Mouse (Mus musculus) MEL (cell line): ENCODE measurements around the gene Sgms1. TPM values are rescaled to one million over a fixed set of nuclear protein-coding genes. Genes with fewer than 3 reads are reported as not detected.

ENCODE experiments used
- DNase-seq: peaks from one replicate; pipeline ENCODE4 v3.0.0; 2011; ENCODE audit warnings: low read depth, low spot score
- H3K27ac ChIP-seq: 2 replicates; pipeline ENCODE4 v1.5.1; 2012; ENCODE audit warnings: low read depth, mild to moderate bottlenecking, control low read depth, low read length, moderate library complexity; ENCODE audit not compliant: control insufficient read depth
- H3K27me3 ChIP-seq, 2 experiments: fragments of 150-350 bp in 1 of 2; sonication (generic) in 1 of 2; 2 replicates each; pipeline ENCODE4 v1.6.1; 2012; ENCODE audit warnings: low read length in 2 of 2, mild to moderate bottlenecking in 2 of 2, improper control_type of control experiment in 1 of 2, moderate library complexity in 1 of 2; ENCODE audit not compliant: insufficient read depth in 2 of 2, control insufficient read depth in 1 of 2
- H3K36me3 ChIP-seq, 2 experiments: 2 replicates each; pipeline ENCODE4 v1.6.1; 2012 to 2014; ENCODE audit warnings: low read length in 2 of 2, improper control_type of control experiment in 1 of 2, inconsistent platforms in 1 of 2, mild to moderate bottlenecking in 1 of 2; ENCODE audit not compliant: insufficient read depth in 2 of 2, control insufficient read depth in 1 of 2
- H3K4me1 ChIP-seq, 2 experiments: fragments of 150-350 bp in 1 of 2; sonication (generic) in 1 of 2; 2 replicates each; pipeline ENCODE4 v1.6.1; 2012; ENCODE audit warnings: low read length in 2 of 2, improper control_type of control experiment in 1 of 2, mild to moderate bottlenecking in 1 of 2; ENCODE audit not compliant: insufficient read depth in 2 of 2, control insufficient read depth in 1 of 2
- H3K4me3 ChIP-seq, 2 experiments: fragments of 150-350 bp in 1 of 2; sonication (generic) in 1 of 2; 2 replicates each; pipeline ENCODE4 v1.5.1; 2012; ENCODE audit warnings: low read depth in 2 of 2, low read length in 2 of 2, mild to moderate bottlenecking in 2 of 2, moderate library complexity in 2 of 2, control low read depth in 1 of 2, improper control_type of control experiment in 1 of 2; ENCODE audit not compliant: control insufficient read depth in 1 of 2, insufficient read depth in 1 of 2
- H3K79me2 ChIP-seq: 2 replicates; pipeline ENCODE4 v1.6.1; 2012; ENCODE audit warnings: mild to moderate bottlenecking, low read length, moderate library complexity; ENCODE audit not compliant: control insufficient read depth, poor library complexity, insufficient read depth
- H3K9ac ChIP-seq: 2 replicates; pipeline ENCODE4 v1.6.1; 2012; ENCODE audit warnings: low read depth, mild to moderate bottlenecking, control low read depth, low read length, moderate library complexity; ENCODE audit not compliant: control insufficient read depth, poor library complexity, severe bottlenecking
- H3K9me3 ChIP-seq: fragments of 150-350 bp; sonication (generic); replicated peaks from 2 replicates; pipeline ENCODE4 v1.6.1; 2012; ENCODE audit warnings: mild to moderate bottlenecking, low read length, improper control_type of control experiment, moderate library complexity; ENCODE audit not compliant: insufficient read depth
- CHD1 ChIP-seq: IDR thresholded peaks from 2 replicates; pipeline ENCODE4 v1.6.1; 2012; ENCODE audit warnings: low read depth, mild to moderate bottlenecking, inconsistent platforms, low read length, improper control_type of control experiment
- ELF1 ChIP-seq: IDR thresholded peaks from 2 replicates; pipeline ENCODE4 v1.6.1; 2014; ENCODE audit warnings: low read depth, mild to moderate bottlenecking, inconsistent platforms, low read length, improper control_type of control experiment, moderate library complexity
- EP300 ChIP-seq, 2 experiments: IDR thresholded peaks; 2 replicates each; pipeline ENCODE4 v1.6.1; 2011; ENCODE audit warnings: improper control_type of control experiment in 2 of 2, low read length in 2 of 2, low read depth in 1 of 2, mild to moderate bottlenecking in 1 of 2
- ETS1 ChIP-seq: IDR thresholded peaks from 2 replicates; pipeline ENCODE4 v1.6.1; 2012; ENCODE audit warnings: low read depth, mild to moderate bottlenecking, inconsistent platforms, low read length, improper control_type of control experiment, moderate library complexity
- GABPA ChIP-seq: IDR thresholded peaks from 2 replicates; pipeline ENCODE4 v1.6.1; 2012; ENCODE audit warnings: low read depth, mild to moderate bottlenecking, inconsistent platforms, low read length, improper control_type of control experiment, moderate library complexity
- GATA1 ChIP-seq: IDR thresholded peaks from 2 replicates; pipeline ENCODE4 v1.6.1; 2011; ENCODE audit warnings: low read depth, low read length, improper control_type of control experiment
- JUND ChIP-seq: IDR thresholded peaks from 2 replicates; pipeline ENCODE4 v1.6.1; 2011; ENCODE audit warnings: low read depth, mild to moderate bottlenecking, improper control_type of control experiment, low read length
- MAX ChIP-seq: IDR thresholded peaks from 2 replicates; pipeline ENCODE4 v1.6.1; 2011; ENCODE audit warnings: low read length, improper control_type of control experiment
- MXI1 ChIP-seq: IDR thresholded peaks from 2 replicates; pipeline ENCODE4 v1.6.1; 2011; ENCODE audit warnings: mild to moderate bottlenecking, low read depth, low read length, improper control_type of control experiment
- MYC ChIP-seq: IDR thresholded peaks from 2 replicates; pipeline ENCODE4 v1.6.1; 2011; ENCODE audit warnings: low read depth, mild to moderate bottlenecking, low read length, improper control_type of control experiment, moderate library complexity
- NRF1 ChIP-seq: IDR thresholded peaks from 2 replicates; pipeline ENCODE4 v1.6.1; 2014; ENCODE audit warnings: low read depth, mild to moderate bottlenecking, inconsistent platforms, low read length, improper control_type of control experiment, moderate library complexity; ENCODE audit not compliant: poor library complexity, insufficient read depth, severe bottlenecking
- POLR2A ChIP-seq, 2 experiments: IDR thresholded peaks; 2 replicates each; pipeline ENCODE4 v1.6.1; 2011 to 2012; ENCODE audit warnings: low read length in 2 of 2, mild to moderate bottlenecking in 2 of 2, control low read depth in 1 of 2, improper control_type of control experiment in 1 of 2, low read depth in 1 of 2, moderate library complexity in 1 of 2; ENCODE audit not compliant: control insufficient read depth in 1 of 2, insufficient read depth in 1 of 2, poor library complexity in 1 of 2
- POLR2AphosphoS2 ChIP-seq: IDR thresholded peaks from 2 replicates; pipeline ENCODE4 v1.6.1; 2011; ENCODE audit warnings: low read length, improper control_type of control experiment
- POLR2AphosphoS5 ChIP-seq: IDR thresholded peaks from 2 replicates; pipeline ENCODE4 v1.6.1; 2012; ENCODE audit warnings: low read depth, borderline replicate concordance, mild to moderate bottlenecking, inconsistent platforms, low read length, moderate library complexity, mixed read lengths
- RAD21 ChIP-seq: IDR thresholded peaks from 2 replicates; pipeline ENCODE4 v1.6.1; 2011; ENCODE audit warnings: mild to moderate bottlenecking, low read depth, low read length, improper control_type of control experiment
- TAL1 ChIP-seq: IDR thresholded peaks from 2 replicates; pipeline ENCODE4 v1.6.1; 2012; ENCODE audit warnings: mild to moderate bottlenecking, inconsistent platforms, low read length, moderate library complexity, mixed read lengths
- TBP ChIP-seq: IDR thresholded peaks from 2 replicates; pipeline ENCODE4 v1.8.0; 2011; ENCODE audit warnings: low read depth, low read length, improper control_type of control experiment
- TCF12 ChIP-seq: IDR thresholded peaks from 2 replicates; pipeline ENCODE4 v1.6.1; 2014; ENCODE audit warnings: low read depth, mild to moderate bottlenecking, inconsistent platforms, low read length, improper control_type of control experiment, moderate library complexity
- USF1 ChIP-seq: IDR thresholded peaks from 2 replicates; pipeline ENCODE4 v1.6.1; 2014; ENCODE audit warnings: low read depth, mild to moderate bottlenecking, inconsistent platforms, low read length, improper control_type of control experiment, moderate library complexity
- USF2 ChIP-seq, 2 experiments: IDR thresholded peaks; 2 replicates each; pipeline ENCODE4 v1.6.1; 2011 to 2012; ENCODE audit warnings: improper control_type of control experiment in 2 of 2, low read length in 2 of 2, borderline replicate concordance in 1 of 2, inconsistent platforms in 1 of 2, low read depth in 1 of 2, mild to moderate bottlenecking in 1 of 2; ENCODE audit not compliant: insufficient read depth in 1 of 2
- ZKSCAN1 ChIP-seq: IDR thresholded peaks from 2 replicates; pipeline ENCODE4 v1.6.1; 2012; ENCODE audit warnings: low read depth, mild to moderate bottlenecking, inconsistent platforms, low read length, improper control_type of control experiment, moderate library complexity
- ZMIZ1 ChIP-seq: IDR thresholded peaks from 2 replicates; pipeline ENCODE4 v1.6.1; 2012; ENCODE audit warnings: low read depth, mild to moderate bottlenecking, inconsistent platforms, low read length, improper control_type of control experiment, moderate library complexity
- ZNF384 ChIP-seq: IDR thresholded peaks from 2 replicates; pipeline ENCODE4 v1.6.1; 2012; ENCODE audit warnings: low read depth, mild to moderate bottlenecking, inconsistent platforms, low read length, improper control_type of control experiment
- polyA plus RNA-seq, 2 experiments: library from polyadenylated mRNA; stranded (reverse) in 1 of 2; unstranded in 1 of 2; fragments of >175 nt in 1 of 2; fragments of >200 nt in 1 of 2; gene quantifications; 2 replicates each; pipeline versions ENCODE4 v1.2.1 to v1.2.4; 2012; ENCODE audit warnings: low replicate concordance in 2 of 2, low read depth in 1 of 2; ENCODE audit not compliant: insufficient read length in 2 of 2, insufficient read depth in 1 of 2, missing spikeins in 1 of 2
- total RNA-seq: library from RNA; depleted of rRNA; stranded (reverse); fragments of 300-350 nt; gene quantifications from 2 replicates; pipeline ENCODE4 v1.2.3, GENCODE M21; 2012

The Sgms1 gene
- total and polyA plus RNA-seq, 3 experiments: 16.3 to 18.5 TPM; not detected in 1

DNA sequence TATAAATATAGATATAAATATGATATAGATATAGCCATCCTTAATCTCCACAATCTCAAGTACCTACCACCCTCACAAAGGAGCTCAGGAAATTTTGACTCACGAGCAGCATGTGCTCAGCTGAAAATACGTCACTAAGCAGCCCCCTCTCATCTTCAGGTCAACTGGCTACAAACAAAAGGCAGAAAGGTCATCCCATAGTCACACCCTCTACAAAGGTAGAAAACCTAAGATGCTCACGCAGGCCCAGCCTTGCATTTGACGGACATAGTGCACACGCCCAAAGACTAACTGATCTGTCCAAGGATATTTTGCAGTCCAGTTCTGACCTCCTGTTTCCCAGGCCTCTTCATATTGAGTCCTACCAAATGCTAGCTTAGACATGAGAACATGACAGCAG is 159.2 kb downstream of the Sgms1 start:
- Histone ChIP-seq H3K36me3 (peaks cover 3% of the 10 kb centered on the region in 2 experiments; a peak in 3 of 4 replicates), H3K79me2 (peaks cover 28% of the 10 kb centered on the region), H3K4me1 (peaks cover 0 to 2% of the 10 kb centered on the region in 2 experiments; a peak in 2 of 4 replicates), H3K27me3 (no peaks in the 10 kb centered on the region), H3K4me3 (no peak overlapping the region), H3K27ac (no peak overlapping the region), H3K9me3 (no peaks in the 10 kb centered on the region), H3K9ac (no peak overlapping the region)
- TF ChIP-seq RAD21 (no peak), MYC (no peak), MXI1 (no peak), ZKSCAN1 (no peak), POLR2A (IDR thresholded peaks at IDR 0.05; ENCODE audit: control insufficient read depth in 1 of 2, insufficient read depth in 1 of 2, low read depth in 1 of 2, low read length in 2 of 2, poor library complexity in 1 of 2) (no peak), ELF1 (no peak), POLR2AphosphoS2 (no peak), USF2 (IDR thresholded peaks at IDR 0.05; ENCODE audit: borderline replicate concordance in 1 of 2, insufficient read depth in 1 of 2, low read depth in 1 of 2, low read length in 2 of 2) (no peak), GABPA (no peak), TCF12 (no peak), ETS1 (no peak), NRF1 (no peak), ZMIZ1 (no peak), ZNF384 (no peak)
- DNase-seq: no peak

DNA sequence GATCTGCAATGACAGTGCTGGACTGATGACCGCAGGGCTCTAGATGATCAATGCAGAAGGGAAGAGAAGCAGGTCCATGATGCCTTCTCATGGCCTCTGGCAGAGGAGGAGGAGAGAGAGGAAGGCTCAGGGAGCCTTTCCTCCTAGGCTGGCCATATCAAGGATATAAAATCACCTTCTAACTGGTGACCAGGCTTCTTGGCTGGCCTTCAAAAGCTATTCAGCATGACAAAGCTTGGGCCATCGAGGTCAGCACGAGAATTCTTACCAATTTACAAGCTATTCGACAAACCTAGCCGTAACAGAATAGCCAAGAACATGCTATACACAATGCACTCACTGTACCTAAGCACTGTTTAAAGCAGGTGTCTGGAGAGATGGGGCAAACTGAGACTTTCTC is 159.7 kb downstream of the Sgms1 start:
- peaks cover 3 to 4% of the 10 kb centered on the region in 2 experiments; a peak in 3 of 4 replicates for H3K4me1 ChIP-seq
- H3K4me3 ChIP-seq: no peak overlapping the region
- H3K9me3 ChIP-seq: no peaks in the 10 kb centered on the region
- no peak overlapping the region for H3K9ac ChIP-seq
- TF ChIP-seq TCF12 (no peak), TBP (no peak), CHD1 (no peak), ZKSCAN1 (no peak), JUND (no peak), ETS1 (no peak), MXI1 (no peak), POLR2A (IDR thresholded peaks at IDR 0.05; ENCODE audit: control insufficient read depth in 1 of 2, insufficient read depth in 1 of 2, low read depth in 1 of 2, low read length in 2 of 2, poor library complexity in 1 of 2) (no peak), POLR2AphosphoS5 (no peak), MAX (no peak), USF2 (IDR thresholded peaks at IDR 0.05; ENCODE audit: borderline replicate concordance in 1 of 2, insufficient read depth in 1 of 2, low read depth in 1 of 2, low read length in 2 of 2) (no peak), EP300 (IDR thresholded peaks at IDR 0.05; ENCODE audit: low read depth in 1 of 2, low read length in 2 of 2) (no peak), TAL1 (no peak), ZMIZ1 (no peak), USF1 (no peak), GATA1 (no peak)
- H3K27me3 ChIP-seq: no peaks in the 10 kb centered on the region
- peaks cover 29% of the 10 kb centered on the region for H3K79me2 ChIP-seq
- H3K27ac ChIP-seq: no peak overlapping the region
- DNase-seq: no peak
- peaks cover 3 to 6% of the 10 kb centered on the region in 2 experiments; a peak in 3 of 4 replicates for H3K36me3 ChIP-seq
